Mouse (Mus musculus): ENCODE measurements around the gene Nav3. TPM values are rescaled to one million over a fixed set of nuclear protein-coding genes. Genes with fewer than 3 reads are reported as not detected.
"Not testable (repeated sequence)": the region's sequence is repeated elsewhere in the genome, so short reads cannot be mapped to it uniquely, and the experiment has no call there.

The Nav3 gene
- polyA plus RNA-seq, 1 experiment from 2014 or later = 2.4 TPM

DNA sequence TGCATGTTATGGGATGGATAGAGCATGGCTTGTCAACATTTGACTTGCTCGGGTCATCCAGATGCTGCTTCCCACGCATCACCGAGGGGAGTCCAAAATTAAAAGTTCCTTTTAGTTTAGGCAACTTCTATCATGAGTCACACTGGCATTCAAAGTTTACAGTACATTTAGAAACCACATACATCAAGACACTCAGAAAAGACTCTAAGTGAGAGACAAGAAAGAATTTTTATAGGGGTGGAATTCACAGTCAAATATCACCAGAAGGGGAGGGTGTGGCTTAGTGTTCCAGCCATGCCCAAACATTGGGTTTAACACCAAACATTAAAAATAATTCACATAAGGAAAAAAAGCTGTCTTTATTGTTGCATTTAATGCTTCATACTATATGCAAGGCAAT is 57.4 kb downstream of the Nav3 start:
- H3K9ac ChIP-seq (ENCODE audit: low read length) = no peak overlapping the region
- 80% methylated on average over 3 of the region's 3 CpGs for WGBS

DNA sequence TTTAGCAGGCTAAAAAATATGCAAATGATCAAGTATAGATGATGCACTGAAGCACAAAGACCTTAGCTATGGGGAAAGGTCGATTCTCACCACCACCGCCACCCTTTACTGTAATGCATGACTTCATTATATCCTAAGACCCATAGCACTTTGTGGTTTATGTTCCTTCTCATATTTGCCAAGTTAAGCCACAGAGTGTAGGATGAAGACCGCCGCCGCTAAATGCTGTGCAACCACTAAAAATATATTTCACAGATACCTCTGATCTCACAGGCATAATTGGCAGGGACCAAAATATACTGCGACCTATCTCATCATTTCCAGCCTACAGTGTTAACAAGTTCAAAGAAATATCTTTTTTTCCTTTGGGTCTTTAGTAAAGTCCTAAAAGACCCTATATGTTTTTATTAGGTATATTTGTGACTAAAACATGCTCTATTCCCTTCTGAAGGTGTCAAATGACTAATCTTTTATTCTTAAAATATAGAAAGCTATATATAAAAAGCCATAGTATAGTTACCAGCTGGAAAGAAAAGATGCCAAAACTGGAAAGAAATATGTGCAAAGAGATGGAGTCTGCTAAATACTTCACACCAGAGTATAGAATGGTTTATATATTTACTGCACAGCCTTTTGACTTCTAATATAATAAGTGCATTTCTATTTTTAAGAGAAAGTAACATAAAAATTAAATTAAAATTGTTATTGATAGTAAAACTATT is 69.4 kb downstream of the Nav3 start:
- ATAC-seq (ENCODE audit: insufficient read depth, low FRiP score) = no peak
- Histone ChIP-seq H3K36me3 (ENCODE audit: control insufficient read depth, insufficient read depth, low read length) (no peaks in the 10 kb centered on the region), H3K9ac (ENCODE audit: low read length) (no peak overlapping the region), H3K27ac (ENCODE audit: low read length) (no peak overlapping the region), H3K27me3 (ENCODE audit: control insufficient read depth, insufficient read depth, low read length) (no peaks in the 10 kb centered on the region), H3K9me3 (replicated peaks; ENCODE audit: control insufficient read depth, low read length) (no peaks in the 10 kb centered on the region), H3K4me2 (ENCODE audit: low read depth, low read length) (no peak overlapping the region), H3K4me1 (ENCODE audit: control insufficient read depth, insufficient read depth, low read length) (no peaks in the 10 kb centered on the region), H3K4me3 (replicated peaks; ENCODE audit: low read length) (no peak overlapping the region)
- WGBS = 87% methylated on average over 6 of the region's 6 CpGs

More for the DNA sequence above, 57.4 kb downstream of the Nav3 start:
- Histone ChIP-seq H3K4me3 (replicated peaks; ENCODE audit: low read length) (no peak overlapping the region), H3K27ac (ENCODE audit: low read length) (no peak overlapping the region), H3K36me3 (ENCODE audit: control insufficient read depth, insufficient read depth, low read length) (no peaks in the 10 kb centered on the region), H3K27me3 (ENCODE audit: control insufficient read depth, insufficient read depth, low read length) (no peaks in the 10 kb centered on the region), H3K4me1 (ENCODE audit: control insufficient read depth, insufficient read depth, low read length) (no peaks in the 10 kb centered on the region), H3K4me2 (ENCODE audit: low read depth, low read length) (no peak overlapping the region), H3K9me3 (replicated peaks; ENCODE audit: control insufficient read depth, low read length) (no peaks in the 10 kb centered on the region)
- no peak for ATAC-seq (ENCODE audit: insufficient read depth, low FRiP score)

DNA sequence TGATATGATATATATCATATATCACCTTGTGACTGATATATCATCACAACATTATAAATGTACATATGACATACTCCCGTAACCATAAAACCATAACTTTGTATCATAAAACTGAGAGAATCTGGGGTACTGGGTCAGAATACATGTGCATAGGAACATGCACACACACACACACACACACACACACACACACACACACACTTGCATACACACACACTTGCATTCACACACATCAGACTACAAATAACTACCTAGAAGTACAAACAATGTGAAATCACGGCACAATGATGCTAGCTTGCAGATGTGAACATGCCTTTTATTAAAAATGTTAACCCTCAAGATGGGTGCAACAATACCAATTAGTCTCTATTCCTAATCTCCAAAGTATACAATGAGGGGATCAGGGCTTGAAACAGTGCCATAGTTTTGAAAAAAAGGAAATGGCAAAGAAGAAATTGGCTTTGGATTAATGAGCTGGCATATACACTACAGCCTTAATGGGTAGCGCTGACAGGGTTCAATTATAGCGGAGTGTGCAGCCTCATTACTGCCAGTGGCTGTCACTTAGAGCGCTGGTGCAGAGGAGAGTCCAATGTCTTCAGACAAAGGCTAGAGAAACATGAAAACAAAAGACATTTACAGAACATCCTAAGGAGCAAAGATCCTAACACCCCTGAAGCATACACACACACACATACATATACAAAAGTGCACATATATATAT is 72.3 kb downstream of the Nav3 start:
- H3K27ac ChIP-seq (ENCODE audit: low read length); H3K4me2 ChIP-seq (ENCODE audit: low read depth, low read length); H3K4me1 ChIP-seq (ENCODE audit: control insufficient read depth, insufficient read depth, low read length); H3K9ac ChIP-seq (ENCODE audit: low read length); H3K27me3 ChIP-seq (ENCODE audit: control insufficient read depth, insufficient read depth, low read length); H3K36me3 ChIP-seq (ENCODE audit: control insufficient read depth, insufficient read depth, low read length); ATAC-seq (ENCODE audit: insufficient read depth, low FRiP score); H3K9me3 ChIP-seq (replicated peaks; ENCODE audit: control insufficient read depth, low read length); H3K4me3 ChIP-seq (replicated peaks; ENCODE audit: low read length): not testable (repeated sequence)
- WGBS = 79% methylated on average over 5 of the region's 5 CpGs

DNA sequence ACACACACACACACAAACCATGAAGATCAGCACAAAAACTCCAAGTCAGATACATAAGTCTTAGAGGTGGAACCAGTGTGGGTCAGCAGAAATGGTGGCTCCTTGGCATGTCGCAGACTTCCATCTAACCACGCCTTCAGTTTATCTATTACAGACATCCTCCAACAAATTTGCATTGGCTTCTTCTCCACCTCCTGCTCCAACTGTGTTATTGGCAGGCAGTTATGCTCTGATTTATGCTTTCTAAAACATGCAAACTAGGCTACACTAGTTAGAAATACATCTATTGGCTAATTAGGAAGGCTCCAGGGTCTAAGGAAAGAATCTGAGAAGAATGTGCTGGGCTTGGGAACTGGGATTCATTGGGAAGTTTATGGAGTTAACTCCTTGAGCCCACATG is 75.2 kb downstream of the Nav3 start:
- H3K4me3 ChIP-seq (replicated peaks; ENCODE audit: low read length) = no peak overlapping the region
- ATAC-seq (ENCODE audit: insufficient read depth, low FRiP score) = no peak
- H3K9me3 ChIP-seq (replicated peaks; ENCODE audit: control insufficient read depth, low read length) = no peaks in the 10 kb centered on the region
- H3K4me1 ChIP-seq (ENCODE audit: control insufficient read depth, insufficient read depth, low read length) = no peaks in the 10 kb centered on the region
- no peak overlapping the region for H3K27ac ChIP-seq (ENCODE audit: low read length)
- no peaks in the 10 kb centered on the region for H3K27me3 ChIP-seq (ENCODE audit: control insufficient read depth, insufficient read depth, low read length)
- H3K9ac ChIP-seq (ENCODE audit: low read length) = no peak overlapping the region
- WGBS = 88% methylated on average over 2 of the region's 2 CpGs
- no peak overlapping the region for H3K4me2 ChIP-seq (ENCODE audit: low read depth, low read length)
- no peaks in the 10 kb centered on the region for H3K36me3 ChIP-seq (ENCODE audit: control insufficient read depth, insufficient read depth, low read length)

DNA sequence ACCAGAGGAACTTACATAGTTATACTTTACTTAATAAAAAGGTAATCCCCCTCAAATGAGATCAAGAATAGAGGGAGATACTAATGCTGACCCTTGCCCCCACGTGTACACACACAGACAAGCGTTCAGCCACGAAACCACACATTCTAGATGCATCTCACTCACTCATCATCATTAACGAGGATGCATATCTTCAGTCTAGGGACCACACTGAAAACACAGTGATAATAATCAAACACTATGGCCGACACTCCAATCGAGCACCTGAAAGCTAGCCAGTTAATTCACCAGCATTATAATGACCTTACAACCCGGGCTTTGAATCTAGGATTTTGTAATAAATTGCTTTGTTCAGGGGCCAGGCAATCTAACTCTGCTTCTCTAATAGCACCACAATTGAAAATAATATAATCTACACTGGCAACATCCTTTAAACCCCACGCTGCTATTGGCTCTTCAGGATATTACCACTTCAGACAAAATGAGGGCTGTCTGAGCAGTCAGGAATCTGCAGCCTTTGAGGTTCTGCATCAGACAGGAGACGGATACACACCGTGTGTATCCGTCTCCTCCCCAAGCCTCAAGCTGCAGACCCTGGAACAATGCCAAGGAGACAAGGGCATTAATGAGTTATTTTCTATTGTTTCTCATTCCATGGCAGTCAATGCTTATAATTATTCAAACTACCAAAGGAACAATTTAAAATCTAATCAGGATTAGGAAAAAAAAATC is 83.1 kb downstream of the Nav3 start:
- H3K36me3 ChIP-seq (ENCODE audit: control insufficient read depth, insufficient read depth, low read length) = no peaks in the 10 kb centered on the region
- no peak overlapping the region for H3K4me3 ChIP-seq (replicated peaks; ENCODE audit: low read length)
- no peaks in the 10 kb centered on the region for H3K4me1 ChIP-seq (ENCODE audit: control insufficient read depth, insufficient read depth, low read length)
- WGBS = 61% methylated on average over 11 of the region's 11 CpGs
- H3K27ac ChIP-seq (ENCODE audit: low read length) = no peak overlapping the region
- ATAC-seq (ENCODE audit: insufficient read depth, low FRiP score) = no peak
- H3K27me3 ChIP-seq (ENCODE audit: control insufficient read depth, insufficient read depth, low read length) = no peaks in the 10 kb centered on the region
- H3K9ac ChIP-seq (ENCODE audit: low read length) = no peak overlapping the region
- H3K4me2 ChIP-seq (ENCODE audit: low read depth, low read length) = no peak overlapping the region
- H3K9me3 ChIP-seq (replicated peaks; ENCODE audit: control insufficient read depth, low read length) = no peaks in the 10 kb centered on the region

DNA sequence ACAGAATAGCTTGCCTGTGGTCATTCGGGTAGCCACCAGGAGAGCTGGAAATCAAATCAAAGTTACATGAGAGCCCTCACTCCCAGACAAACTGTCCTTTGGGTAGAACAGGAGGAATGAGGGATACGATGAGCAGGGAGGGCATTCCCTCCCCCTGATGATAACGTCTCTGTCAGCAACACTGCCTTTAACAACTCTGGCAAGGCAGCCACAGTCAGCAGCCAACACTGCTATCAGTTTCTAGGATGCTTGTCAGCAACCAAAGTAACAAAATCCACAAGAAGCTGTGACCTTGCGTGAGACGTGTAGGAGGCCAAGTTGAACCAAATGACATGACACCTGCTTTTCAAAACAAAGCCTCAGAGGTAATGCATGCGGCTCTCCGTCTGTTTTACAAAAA is 103.9 kb downstream of the Nav3 start:
- H3K27ac ChIP-seq (ENCODE audit: low read length) = no peak overlapping the region
- 67% methylated on average over 7 of the region's 7 CpGs for WGBS
- no peak overlapping the region for H3K9ac ChIP-seq (ENCODE audit: low read length)
- H3K4me1 ChIP-seq (ENCODE audit: control insufficient read depth, insufficient read depth, low read length) = no peaks in the 10 kb centered on the region
- no peak overlapping the region for H3K4me2 ChIP-seq (ENCODE audit: low read depth, low read length)
- no peaks in the 10 kb centered on the region for H3K36me3 ChIP-seq (ENCODE audit: control insufficient read depth, insufficient read depth, low read length)
- no peak for ATAC-seq (ENCODE audit: insufficient read depth, low FRiP score)
- H3K27me3 ChIP-seq (ENCODE audit: control insufficient read depth, insufficient read depth, low read length) = no peaks in the 10 kb centered on the region
- H3K9me3 ChIP-seq (replicated peaks; ENCODE audit: control insufficient read depth, low read length) = no peaks in the 10 kb centered on the region
- no peak overlapping the region for H3K4me3 ChIP-seq (replicated peaks; ENCODE audit: low read length)

DNA sequence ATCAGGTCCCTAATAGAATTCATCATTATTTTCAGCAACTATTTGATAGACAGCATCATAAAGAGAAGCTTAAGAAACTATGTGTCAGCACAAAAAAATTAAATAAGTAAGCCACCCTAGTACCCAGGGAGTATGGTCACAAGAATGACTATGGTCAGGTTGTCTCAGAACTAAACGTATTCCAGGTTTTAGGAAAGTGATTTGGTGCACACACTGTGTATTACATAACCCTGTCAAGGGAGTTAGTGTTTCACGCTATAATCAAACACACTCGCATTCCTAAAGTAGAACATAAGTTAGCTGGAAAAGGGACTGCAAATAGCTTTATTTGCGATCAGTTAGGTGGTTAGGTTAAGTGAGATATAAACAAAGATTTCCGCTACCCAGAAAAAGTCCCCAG is 126.0 kb downstream of the Nav3 start:
- H3K36me3 ChIP-seq (ENCODE audit: control insufficient read depth, insufficient read depth, low read length) = no peaks in the 10 kb centered on the region
- no peak overlapping the region for H3K4me2 ChIP-seq (ENCODE audit: low read depth, low read length)
- no peak overlapping the region for H3K4me3 ChIP-seq (replicated peaks; ENCODE audit: low read length)
- no peak overlapping the region for H3K27ac ChIP-seq (ENCODE audit: low read length)
- H3K9ac ChIP-seq (ENCODE audit: low read length) = no peak overlapping the region
- WGBS = 53% methylated on average over 5 of the region's 5 CpGs
- no peaks in the 10 kb centered on the region for H3K9me3 ChIP-seq (replicated peaks; ENCODE audit: control insufficient read depth, low read length)
- no peaks in the 10 kb centered on the region for H3K27me3 ChIP-seq (ENCODE audit: control insufficient read depth, insufficient read depth, low read length)
- no peak for ATAC-seq (ENCODE audit: insufficient read depth, low FRiP score)
- no peaks in the 10 kb centered on the region for H3K4me1 ChIP-seq (ENCODE audit: control insufficient read depth, insufficient read depth, low read length)

DNA sequence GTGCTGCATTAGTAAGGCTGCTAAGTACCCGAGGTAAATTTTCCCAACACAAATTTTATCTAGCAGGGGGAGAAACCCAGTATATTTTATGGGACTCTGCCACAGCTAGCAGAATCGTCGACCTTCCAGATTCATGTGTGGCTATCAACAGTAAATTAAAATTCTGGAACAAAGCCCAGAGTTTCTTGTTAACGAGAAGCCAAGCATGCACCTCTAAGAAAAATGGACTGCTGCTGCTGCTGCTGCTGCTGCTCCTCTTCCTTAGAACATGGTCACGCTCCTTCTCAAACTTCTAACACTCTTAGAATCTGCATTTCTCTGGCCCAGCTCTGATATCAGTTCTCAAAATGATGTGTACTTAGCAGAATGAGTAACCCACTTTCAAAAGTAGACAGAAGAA is 126.4 kb downstream of the Nav3 start:
- no peak for ATAC-seq (ENCODE audit: insufficient read depth, low FRiP score)
- H3K4me3 ChIP-seq (replicated peaks; ENCODE audit: low read length) = no peak overlapping the region
- WGBS = 42% methylated on average over 5 of the region's 5 CpGs
- no peaks in the 10 kb centered on the region for H3K9me3 ChIP-seq (replicated peaks; ENCODE audit: control insufficient read depth, low read length)
- H3K4me2 ChIP-seq (ENCODE audit: low read depth, low read length) = no peak overlapping the region
- H3K9ac ChIP-seq (ENCODE audit: low read length) = no peak overlapping the region
- H3K36me3 ChIP-seq (ENCODE audit: control insufficient read depth, insufficient read depth, low read length) = no peaks in the 10 kb centered on the region
- H3K4me1 ChIP-seq (ENCODE audit: control insufficient read depth, insufficient read depth, low read length) = no peaks in the 10 kb centered on the region
- H3K27me3 ChIP-seq (ENCODE audit: control insufficient read depth, insufficient read depth, low read length) = no peaks in the 10 kb centered on the region
- H3K27ac ChIP-seq (ENCODE audit: low read length) = no peak overlapping the region

DNA sequence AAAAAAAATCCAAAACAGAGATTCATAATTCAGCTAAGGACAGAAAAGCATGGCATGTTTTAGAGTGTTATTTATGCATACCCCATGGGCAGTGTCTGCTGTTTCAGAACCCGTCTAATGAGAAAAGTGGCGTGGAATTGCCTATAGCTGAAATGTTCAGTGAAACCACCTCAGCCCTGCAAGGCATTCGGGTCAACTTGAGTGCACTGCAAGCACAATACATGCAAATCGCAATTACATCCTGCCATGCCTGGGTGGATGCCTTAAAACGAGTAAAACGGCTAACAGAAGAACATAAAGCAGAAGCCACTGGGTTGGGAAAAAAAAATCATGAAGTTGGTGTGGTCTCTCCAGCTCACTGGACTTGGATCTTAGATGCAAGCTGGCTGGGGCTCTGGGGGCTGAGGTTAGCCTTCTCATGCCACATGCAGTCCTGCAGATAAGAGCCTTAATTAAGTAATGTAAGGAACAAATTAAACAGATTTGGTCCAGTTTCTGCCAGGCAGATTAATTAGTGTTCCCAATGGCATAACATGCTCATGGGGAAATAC is 133.8 kb downstream of the Nav3 start:
- Histone ChIP-seq H3K9ac (ENCODE audit: low read length) (no peak overlapping the region), H3K4me3 (replicated peaks; ENCODE audit: low read length) (no peak overlapping the region), H3K36me3 (ENCODE audit: control insufficient read depth, insufficient read depth, low read length) (no peaks in the 10 kb centered on the region), H3K4me2 (ENCODE audit: low read depth, low read length) (no peak overlapping the region), H3K27me3 (ENCODE audit: control insufficient read depth, insufficient read depth, low read length) (no peaks in the 10 kb centered on the region), H3K27ac (ENCODE audit: low read length) (no peak overlapping the region), H3K9me3 (replicated peaks; ENCODE audit: control insufficient read depth, low read length) (no peaks in the 10 kb centered on the region), H3K4me1 (ENCODE audit: control insufficient read depth, insufficient read depth, low read length) (no peaks in the 10 kb centered on the region)
- WGBS = 75% methylated on average over 6 of the region's 6 CpGs
- ATAC-seq (ENCODE audit: insufficient read depth, low FRiP score) = no peak
